Mouse (Mus musculus) kidney, adult 2 months (tissue): Measurements from ENCODE around the gene Scgb2b15. TPM values are rescaled to one million over a fixed set of nuclear protein-coding genes. Genes with fewer than 3 reads are reported as not detected.
"Not testable (repeated sequence)": the region's sequence is repeated elsewhere in the genome, so short reads cannot be mapped to it uniquely, and the experiment has no call there.

ENCODE experiments used
- DNase-seq: peaks from one replicate; pipeline ENCODE4 v3.0.0; 2021
- H3K27ac ChIP-seq: fragments of 200-500 bp; 2 replicates; pipeline ENCODE4 v1.5.1; 2012; ENCODE audit warnings: low read depth, low read length, control low read depth, inconsistent platforms; ENCODE audit not compliant: insufficient read depth
- H3K27me3 ChIP-seq: fragments of 200-500 bp; replicated peaks from 2 replicates; pipeline ENCODE4 v1.6.1; 2012; ENCODE audit warnings: mild to moderate bottlenecking, moderate library complexity, low read length, inconsistent platforms; ENCODE audit not compliant: control insufficient read depth, insufficient read depth
- H3K36me3 ChIP-seq: fragments of 200-500 bp; 2 replicates; pipeline ENCODE4 v1.6.1; 2012; ENCODE audit warnings: mild to moderate bottlenecking, moderate library complexity, low read length, inconsistent platforms; ENCODE audit not compliant: control insufficient read depth, insufficient read depth
- H3K4me1 ChIP-seq: fragments of 200-500 bp; 2 replicates; pipeline ENCODE4 v1.6.1; 2011; ENCODE audit warnings: low read length; ENCODE audit not compliant: control insufficient read depth, insufficient read depth
- H3K4me3 ChIP-seq: fragments of 200-500 bp; 2 replicates; pipeline ENCODE4 v1.5.1; 2011; ENCODE audit warnings: mild to moderate bottlenecking, low read depth, low read length, control low read depth; ENCODE audit not compliant: insufficient read depth
- polyA plus RNA-seq: library from polyadenylated mRNA; depleted of rRNA; stranded (reverse); fragments of >200 nt; gene quantifications from 2 replicates; pipeline ENCODE4 v1.2.3, GENCODE M21; 2012; rRNA removed

The Scgb2b15 gene
- polyA plus RNA-seq = not detected in 2 replicates

DNA sequence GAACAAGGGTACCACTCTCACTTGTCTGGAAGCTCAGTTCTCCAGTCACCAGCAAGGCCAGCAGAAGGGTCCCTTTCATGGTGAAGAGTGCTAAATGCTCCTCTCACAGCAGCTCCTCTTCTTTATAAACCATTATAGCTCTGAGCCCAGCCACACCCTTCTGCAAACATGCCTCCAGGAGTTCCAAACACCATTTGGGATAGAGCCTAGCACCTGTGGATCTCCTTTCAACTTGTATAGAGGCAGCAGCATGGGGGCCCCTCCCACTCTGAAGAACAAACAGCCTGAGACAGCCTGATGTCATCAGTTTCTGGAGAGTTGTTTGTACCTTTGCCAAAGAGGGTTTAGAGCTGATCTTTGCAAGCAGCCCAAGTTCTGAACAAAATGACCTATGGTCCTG lies at the start of gene Scgb2b15:
Gene Scgb2b15, minus strand, starts transcription at position 101 of the 400 bp plus-strand sequence.
- H3K27ac ChIP-seq, DNase-seq, H3K36me3 ChIP-seq, H3K4me1 ChIP-seq, H3K4me3 ChIP-seq, H3K27me3 ChIP-seq: not testable (repeated sequence)

DNA sequence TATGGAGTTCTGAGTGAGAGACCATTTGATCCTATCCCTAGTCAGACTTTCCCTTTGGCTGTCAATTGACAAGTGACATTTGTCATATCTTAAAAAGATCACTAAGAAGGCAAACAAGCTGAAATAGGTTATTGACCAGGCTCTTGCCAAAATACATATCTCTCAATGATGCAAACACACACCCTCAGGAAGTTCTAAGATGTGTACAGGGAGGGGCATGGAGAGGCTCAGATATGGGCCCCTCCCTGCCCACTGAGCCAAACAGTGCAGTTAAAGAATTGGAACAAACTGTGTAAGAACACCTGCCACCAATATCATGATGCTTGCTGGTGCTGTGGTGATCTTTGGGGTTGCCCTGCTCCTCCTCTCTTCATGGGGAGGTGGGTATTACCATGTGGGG lies 6.8 kb upstream of the Scgb2b15 start, which contains the start of gene Scgb1b15:
Gene Scgb1b15, plus strand, starts transcription at position 301 of the 400 bp plus-strand sequence.
- not testable (repeated sequence) for H3K4me3 ChIP-seq, DNase-seq, H3K27me3 ChIP-seq, H3K27ac ChIP-seq, H3K36me3 ChIP-seq, H3K4me1 ChIP-seq

Other genes starting within 250 kb of the Scgb2b15 start
- not detected in 2 replicates for gene Scgb1b15, start 6.9 kb upstream of the Scgb2b15 start, polyA plus RNA-seq
- not detected in 2 replicates for gene Scgb2b17, start 226.9 kb upstream of the Scgb2b15 start, polyA plus RNA-seq
- gene Scgb1b17, start 233.8 kb upstream of the Scgb2b15 start, polyA plus RNA-seq = not detected in 2 replicates